ENCODE assay signal across 19 mouse cellular contexts in the genomic region with DNA sequence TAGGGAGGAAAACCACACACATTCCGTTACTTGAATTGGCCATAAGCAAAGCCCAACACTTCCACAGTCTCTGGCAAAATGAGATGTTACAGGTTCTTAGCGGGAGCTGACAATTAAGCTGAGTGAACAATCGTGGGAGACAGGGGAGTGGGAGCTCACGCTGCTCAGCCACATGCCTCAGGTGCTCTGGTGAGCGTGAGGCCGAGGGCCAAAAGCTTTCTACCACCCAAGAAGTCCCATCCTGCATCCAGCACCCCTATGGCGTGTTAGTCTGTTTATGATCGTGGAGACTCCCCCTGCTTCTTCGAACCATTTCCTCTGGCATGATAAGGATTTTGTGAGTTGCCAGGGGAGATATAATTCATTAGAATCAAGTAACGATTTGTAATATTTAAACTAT.
DNase-seq lines count a peak whose midpoint lies in the region; ATAC-seq and TF ChIP-seq lines count a peak whose summit lies in the region.
"Had no signal": no experiment of that assay in that cellular context is flagged by ENCODE, and none has a peak within 500 bp of the region (broad histone marks: within the 10 kb centered on the region; RNA-seq: fewer than 3 reads in every experiment).

No protein-coding gene starts in this region.

- no peaks in the 10 kb centered on the region for H3K4me1 ChIP-seq in thymus, adult 2 months (replicated peaks; ENCODE audit: control insufficient read depth, insufficient read depth, low read length)
- H3K4me1 ChIP-seq: liver, embryonic 12.5 days had no signal

- peak; percentile 68 for ATAC-seq in cerebellum, adult (ENCODE audit: insufficient number of reproducible peaks, low FRiP score, low TSS enrichment)
- ATAC-seq: intestine, postnatal 0 days; liver, embryonic 12.5 days had no signal

- no peak overlapping the region for H3K27ac ChIP-seq in thymus, adult 2 months (ENCODE audit: control insufficient read depth, insufficient read depth, low read length)
- H3K27ac ChIP-seq: embryonic facial prominence, embryonic 12.5 days; limb, embryonic 13.5 days; liver, embryonic 12.5 days had no signal

- H3K4me3 ChIP-seq in thymus, adult 2 months (ENCODE audit: control insufficient read depth, insufficient read depth, low read length), result no peak overlapping the region
- H3K4me3 ChIP-seq: embryonic facial prominence, embryonic 12.5 days; limb, embryonic 13.5 days; liver, embryonic 12.5 days had no signal

- H3K36me3 ChIP-seq in thymus, adult 2 months (ENCODE audit: control insufficient read depth, insufficient read depth, low read length), result no peaks in the 10 kb centered on the region
- H3K36me3 ChIP-seq: embryonic facial prominence, embryonic 12.5 days; limb, embryonic 13.5 days; liver, embryonic 12.5 days had no signal

- intact Hi-C loops in left cerebral cortex, postnatal 4 days (cut with DNase I), result no loop called here
- intact Hi-C loops in left cerebral cortex, postnatal 25 days (cut with DNase I), result no loop called here

- no peak for TF ChIP-seq CTCF in thymus, adult 2 months (IDR thresholded peaks at IDR 0.05; ENCODE audit: borderline replicate concordance, control insufficient read depth, extremely low read depth, insufficient read depth, low read length, poor library complexity)

- WGBS in thymus, adult 2 months, result 82% methylated on average over 10 of the region's 10 CpGs

- peak; percentile 64 for DNase-seq in left cerebral cortex, postnatal 4 days
- no peak for DNase-seq in left cerebral cortex, postnatal 25 days (ENCODE audit: low spot score in 2 of 2)
- peak; percentile 37 to 43 for DNase-seq in cerebellum, adult 18-20 months
- peak; percentile 60 to 83 for DNase-seq in cerebellum, postnatal 14 days
- DNase-seq in urinary bladder, adult 2 months (ENCODE audit: low spot score), result no peak
- DNase-seq in natural killer cell, adult 2 months (ENCODE audit: low spot score in 2 of 2), result no peak
- no peak for DNase-seq in thymus, adult 2 months
- DNase-seq: adrenal gland, adult 8-10 months; gastrocnemius, postnatal 25 days; heart, postnatal 4 days; kidney, postnatal 14 days; layer of hippocampus, postnatal 36 days; lung, adult 18-20 months; thymus, postnatal 14 days had no signal

- no peak for TF ChIP-seq POLR2A in thymus, adult 2 months (IDR thresholded peaks at IDR 0.05; ENCODE audit: control insufficient read depth, extremely low read depth, insufficient read depth, low read length, poor library complexity)

- no peaks in the 10 kb centered on the region for H3K27me3 ChIP-seq in thymus, adult 2 months (ENCODE audit: control insufficient read depth, insufficient read depth, low read length)
- H3K27me3 ChIP-seq: embryonic facial prominence, embryonic 12.5 days; liver, embryonic 12.5 days had no signal

Comparison
In these comparisons a context has a peak if more than half of its experiments do, and no peak if none do; other contexts are left out.
1. DNase-seq: peak in left cerebral cortex, postnatal 4 days (single experiment), cerebellum, adult 18-20 months (2 of 2) and cerebellum, postnatal 14 days (2 of 2); none in left cerebral cortex, postnatal 25 days (0 of 2), urinary bladder, adult 2 months (single experiment), natural killer cell, adult 2 months (0 of 2) and thymus, adult 2 months (single experiment).